Mouse (Mus musculus): ENCODE measurements at regions not wholly inside any gene's neighbourhood (a gene's known extent, or its start where the extent isn't known, plus 50 kb on each side); places are given as distances from the start of the nearest gene placed in this dataset.

GRCm38 (mm10) chr14:80504351-80504750 lies 520.5 kb downstream of the Olfm4 start:
- no peak for ATAC-seq (ENCODE audit: extremely low read depth, insufficient number of reproducible peaks, low FRiP score, poor library complexity, severe bottlenecking)
- H3K36me3 ChIP-seq (replicated peaks), result no peaks in the 10 kb centered on the region
- no peaks in the 10 kb centered on the region for H3K4me1 ChIP-seq (ENCODE audit: insufficient read depth, low read depth, low read length)
- H3K27me3 ChIP-seq (ENCODE audit: insufficient read depth, low read length), result no peaks in the 10 kb centered on the region
- no peak for DNase-seq (ENCODE audit: low spot score)
- peaks cover 10% of the 10 kb centered on the region for H3K9me3 ChIP-seq (replicated peaks)
- H3K4me3 ChIP-seq (ENCODE audit: low read depth, low read length), result no peak overlapping the region
- TF ChIP-seq GATA1 (IDR thresholded peaks at IDR 0.05; ENCODE audit: borderline replicate concordance, low read length) (no peak), TAL1 (conservative IDR thresholded peaks at IDR 0.05; ENCODE audit: low read depth, low read length) (no peak), CTCF (IDR thresholded peaks at IDR 0.05; ENCODE audit: low read depth, low read length) (no peak), GATA2 (IDR thresholded peaks at IDR 0.05; ENCODE audit: borderline replicate concordance, low read depth, low read length) (no peak), POLR2AphosphoS5 (IDR thresholded peaks at IDR 0.05; ENCODE audit: insufficient replicate concordance, low read depth, low read length) (no peak)

- Histone ChIP-seq H3K9me3 (replicated peaks) (peaks cover 22% of the 10 kb centered on the region), H3K4me3 (ENCODE audit: low read depth, low read length) (no peak overlapping the region), H3K4me1 (ENCODE audit: insufficient read depth, low read depth, low read length) (no peaks in the 10 kb centered on the region), H3K36me3 (replicated peaks) (no peaks in the 10 kb centered on the region), H3K27me3 (ENCODE audit: insufficient read depth, low read length) (no peaks in the 10 kb centered on the region)
- TF ChIP-seq GATA1 (IDR thresholded peaks at IDR 0.05; ENCODE audit: borderline replicate concordance, low read length), result no peak
- TF ChIP-seq TAL1 (conservative IDR thresholded peaks at IDR 0.05; ENCODE audit: low read depth, low read length), result no peak
- TF ChIP-seq GATA2 (IDR thresholded peaks at IDR 0.05; ENCODE audit: borderline replicate concordance, low read depth, low read length), result no peak
- no peak for TF ChIP-seq POLR2AphosphoS5 (IDR thresholded peaks at IDR 0.05; ENCODE audit: insufficient replicate concordance, low read depth, low read length)
- no peak for TF ChIP-seq CTCF (IDR thresholded peaks at IDR 0.05; ENCODE audit: low read depth, low read length)
- no peak for ATAC-seq (ENCODE audit: extremely low read depth, insufficient number of reproducible peaks, low FRiP score, poor library complexity, severe bottlenecking)
- no peak for DNase-seq (ENCODE audit: low spot score)
Measured at GRCm38 (mm10) chr14:80516626-80517025, 532.7 kb downstream of the Olfm4 start.

- no peak overlapping the region for H3K4me3 ChIP-seq (ENCODE audit: low read depth, low read length)
- no peak for DNase-seq (ENCODE audit: low spot score)
- no peaks in the 10 kb centered on the region for H3K36me3 ChIP-seq (replicated peaks)
- ATAC-seq (ENCODE audit: extremely low read depth, insufficient number of reproducible peaks, low FRiP score, poor library complexity, severe bottlenecking), result no peak
- TF ChIP-seq GATA2 (IDR thresholded peaks at IDR 0.05; ENCODE audit: borderline replicate concordance, low read depth, low read length) (no peak), GATA1 (IDR thresholded peaks at IDR 0.05; ENCODE audit: borderline replicate concordance, low read length) (no peak), POLR2AphosphoS5 (IDR thresholded peaks at IDR 0.05; ENCODE audit: insufficient replicate concordance, low read depth, low read length) (no peak), TAL1 (conservative IDR thresholded peaks at IDR 0.05; ENCODE audit: low read depth, low read length) (no peak), CTCF (IDR thresholded peaks at IDR 0.05; ENCODE audit: low read depth, low read length) (no peak)
- no peaks in the 10 kb centered on the region for H3K27me3 ChIP-seq (ENCODE audit: insufficient read depth, low read length)
- H3K9me3 ChIP-seq (replicated peaks), result peaks cover 7% of the 10 kb centered on the region
- no peaks in the 10 kb centered on the region for H3K4me1 ChIP-seq (ENCODE audit: insufficient read depth, low read depth, low read length)
Measured at GRCm38 (mm10) chr14:80521216-80521615, 537.3 kb downstream of the Olfm4 start.

- no peak overlapping the region for H3K4me3 ChIP-seq (ENCODE audit: low read depth, low read length)
- H3K9me3 ChIP-seq (replicated peaks), result peaks cover 7% of the 10 kb centered on the region
- no peaks in the 10 kb centered on the region for H3K27me3 ChIP-seq (ENCODE audit: insufficient read depth, low read length)
- no peak for TF ChIP-seq GATA1 (IDR thresholded peaks at IDR 0.05; ENCODE audit: borderline replicate concordance, low read length)
- TF ChIP-seq CTCF (IDR thresholded peaks at IDR 0.05; ENCODE audit: low read depth, low read length), result no peak
- TF ChIP-seq GATA2 (IDR thresholded peaks at IDR 0.05; ENCODE audit: borderline replicate concordance, low read depth, low read length), result no peak
- no peak for TF ChIP-seq POLR2AphosphoS5 (IDR thresholded peaks at IDR 0.05; ENCODE audit: insufficient replicate concordance, low read depth, low read length)
- no peak for TF ChIP-seq TAL1 (conservative IDR thresholded peaks at IDR 0.05; ENCODE audit: low read depth, low read length)
- ATAC-seq (ENCODE audit: extremely low read depth, insufficient number of reproducible peaks, low FRiP score, poor library complexity, severe bottlenecking) (no peak), DNase-seq (ENCODE audit: low spot score) (no peak)
- H3K36me3 ChIP-seq (replicated peaks), result no peaks in the 10 kb centered on the region
- no peaks in the 10 kb centered on the region for H3K4me1 ChIP-seq (ENCODE audit: insufficient read depth, low read depth, low read length)
Measured at GRCm38 (mm10) chr14:80521631-80522030, 537.8 kb downstream of the Olfm4 start.

GRCm38 (mm10) chr14:80522536-80522935 lies 538.7 kb downstream of the Olfm4 start:
- H3K27me3 ChIP-seq (ENCODE audit: insufficient read depth, low read length), result no peaks in the 10 kb centered on the region
- no peaks in the 10 kb centered on the region for H3K36me3 ChIP-seq (replicated peaks)
- TF ChIP-seq GATA1 (IDR thresholded peaks at IDR 0.05; ENCODE audit: borderline replicate concordance, low read length) (no peak), TAL1 (conservative IDR thresholded peaks at IDR 0.05; ENCODE audit: low read depth, low read length) (no peak), CTCF (IDR thresholded peaks at IDR 0.05; ENCODE audit: low read depth, low read length) (no peak), POLR2AphosphoS5 (IDR thresholded peaks at IDR 0.05; ENCODE audit: insufficient replicate concordance, low read depth, low read length) (no peak), GATA2 (IDR thresholded peaks at IDR 0.05; ENCODE audit: borderline replicate concordance, low read depth, low read length) (no peak)
- no peak overlapping the region for H3K4me3 ChIP-seq (ENCODE audit: low read depth, low read length)
- no peaks in the 10 kb centered on the region for H3K4me1 ChIP-seq (ENCODE audit: insufficient read depth, low read depth, low read length)
- no peak for ATAC-seq (ENCODE audit: extremely low read depth, insufficient number of reproducible peaks, low FRiP score, poor library complexity, severe bottlenecking)
- DNase-seq (ENCODE audit: low spot score), result no peak
- H3K9me3 ChIP-seq (replicated peaks), result peaks cover 7% of the 10 kb centered on the region

- H3K36me3 ChIP-seq (replicated peaks), result no peaks in the 10 kb centered on the region
- H3K4me1 ChIP-seq (ENCODE audit: insufficient read depth, low read depth, low read length), result no peaks in the 10 kb centered on the region
- no peaks in the 10 kb centered on the region for H3K9me3 ChIP-seq (replicated peaks)
- DNase-seq (ENCODE audit: low spot score) (no peak), ATAC-seq (ENCODE audit: extremely low read depth, insufficient number of reproducible peaks, low FRiP score, poor library complexity, severe bottlenecking) (no peak)
- H3K27me3 ChIP-seq (ENCODE audit: insufficient read depth, low read length), result no peaks in the 10 kb centered on the region
- TF ChIP-seq GATA2 (IDR thresholded peaks at IDR 0.05; ENCODE audit: borderline replicate concordance, low read depth, low read length) (no peak), GATA1 (IDR thresholded peaks at IDR 0.05; ENCODE audit: borderline replicate concordance, low read length) (no peak), CTCF (IDR thresholded peaks at IDR 0.05; ENCODE audit: low read depth, low read length) (no peak), POLR2AphosphoS5 (IDR thresholded peaks at IDR 0.05; ENCODE audit: insufficient replicate concordance, low read depth, low read length) (no peak), TAL1 (conservative IDR thresholded peaks at IDR 0.05; ENCODE audit: low read depth, low read length) (no peak)
- no peak overlapping the region for H3K4me3 ChIP-seq (ENCODE audit: low read depth, low read length)
Measured at GRCm38 (mm10) chr14:80528419-80529028, 544.6 kb downstream of the Olfm4 start.
